ENCODE assay signal across 20 mouse cellular contexts in the genomic region with DNA sequence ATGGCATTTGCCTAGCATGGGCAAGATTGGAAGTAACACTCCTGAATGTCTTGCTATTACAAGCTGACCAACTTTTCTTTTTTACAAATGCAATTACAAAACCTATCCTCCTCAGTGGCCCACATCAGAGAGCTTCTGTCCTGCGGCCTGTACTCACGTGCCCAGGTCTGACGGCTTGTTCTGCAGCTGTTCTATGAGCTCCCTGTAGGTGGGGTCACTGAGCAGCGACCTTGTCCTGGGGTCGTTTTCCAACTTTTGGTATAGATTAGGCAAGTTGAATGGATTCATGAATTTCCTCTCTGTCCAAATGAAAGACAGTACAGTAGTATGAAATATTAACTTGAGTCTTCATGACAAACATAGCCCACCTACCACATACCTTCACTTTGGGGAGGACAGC. TPM values are rescaled to one million over a fixed set of nuclear protein-coding genes. Genes with fewer than 3 reads are reported as not detected.
"Had no signal": no experiment of that assay in that cellular context is flagged by ENCODE, and none has a peak within 500 bp of the region (broad histone marks: within the 10 kb centered on the region; RNA-seq: fewer than 3 reads in every experiment).

No protein-coding gene starts in this region.

- ATAC-seq: midbrain, embryonic 13.5 days; midbrain, embryonic 16.5 days had no signal

- H3K4me3 ChIP-seq: limb, embryonic 12.5 days; limb, embryonic 15.5 days; liver, embryonic 13.5 days; lung, embryonic 15.5 days; megakaryocyte, embryonic 14.5 days; midbrain, embryonic 10.5 days; midbrain, embryonic 13.5 days; myocyte had no signal

- H3K9me3 ChIP-seq: limb, embryonic 12.5 days; limb, embryonic 15.5 days; liver, embryonic 13.5 days; lung, embryonic 15.5 days; megakaryocyte, embryonic 14.5 days; midbrain, embryonic 10.5 days; midbrain, embryonic 13.5 days had no signal

- H3K27me3 ChIP-seq: limb, embryonic 12.5 days; limb, embryonic 15.5 days; liver, embryonic 13.5 days; lung, embryonic 15.5 days; megakaryocyte, embryonic 14.5 days; midbrain, embryonic 13.5 days had no signal

- H3K9ac ChIP-seq: limb, embryonic 12.5 days; limb, embryonic 15.5 days; liver, embryonic 13.5 days; lung, embryonic 15.5 days; midbrain, embryonic 13.5 days had no signal

- H3K4me2 ChIP-seq: limb, embryonic 12.5 days; limb, embryonic 15.5 days; liver, embryonic 13.5 days; lung, embryonic 15.5 days; midbrain, embryonic 13.5 days had no signal

- DNase-seq: kidney, adult 18-20 months; kidney, postnatal 25 days; left cerebral cortex, postnatal 4 days; liver, embryonic 13.5 days; lung, adult 18-20 months; lung, postnatal 10 days; lung, postnatal 36 days; thymus, adult 2 months; thymus, postnatal 14 days had no signal

- H3K27ac ChIP-seq: kidney, postnatal 0 days; limb, embryonic 12.5 days; limb, embryonic 15.5 days; liver, embryonic 13.5 days; lung, embryonic 15.5 days; midbrain, embryonic 10.5 days; midbrain, embryonic 13.5 days; stomach, postnatal 0 days had no signal

RNA-seq across cellular contexts. Expression of a gene that starts 22.6 kb away (rescaled TPM):
- total RNA-seq: monocyte, adult 5-6 weeks had no signal
